Mouse (Mus musculus): ENCODE data around the gene 1700001C02Rik. TPM values are rescaled to one million over a fixed set of nuclear protein-coding genes. Genes with fewer than 3 reads are reported as not detected.

The 1700001C02Rik gene
- polyA plus RNA-seq, 1 experiment from 2014 or later = not detected

GRCm38 (mm10) chr5:30496821-30497220 lies 31.0 kb downstream of the 1700001C02Rik start:
- peak; percentile 33 for DNase-seq (ENCODE audit: low spot score)

DNA sequence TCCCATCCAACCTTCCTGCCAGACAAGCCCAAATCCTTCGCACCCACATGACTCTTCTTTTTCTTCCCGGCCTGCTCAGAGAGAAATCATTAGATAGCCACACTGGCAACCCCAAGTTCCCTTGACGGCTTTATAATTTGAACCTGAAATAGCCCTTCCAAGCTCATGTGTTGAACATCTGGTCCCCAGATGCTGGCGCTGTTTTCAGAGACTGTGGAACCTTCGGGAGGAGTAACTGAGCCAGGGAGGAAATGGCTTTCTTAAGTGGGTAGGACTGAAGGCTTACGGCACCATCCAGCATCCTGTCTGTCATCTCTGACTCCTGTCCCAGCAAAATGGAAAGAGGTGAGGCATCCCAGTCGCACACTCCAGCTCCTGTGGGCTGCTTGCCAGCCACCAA lies 31.5 kb downstream of the 1700001C02Rik start:
- H3K4me1 ChIP-seq = peaks cover 38% of the 10 kb centered on the region
- H3K36me3 ChIP-seq (replicated peaks) = no peaks in the 10 kb centered on the region
- 39% methylated on average over 7 of the region's 7 CpGs for WGBS
- H3K9me3 ChIP-seq = no peaks in the 10 kb centered on the region
- H3K27me3 ChIP-seq (replicated peaks; ENCODE audit: low read depth, poor library complexity, severe bottlenecking) = no peaks in the 10 kb centered on the region
- peak; percentile 82 for DNase-seq (ENCODE audit: low spot score)
- H3K27ac ChIP-seq (replicated peaks) = peak overlapping the region; percentile 77
- H3K4me3 ChIP-seq = no peak overlapping the region

More at GRCm38 (mm10) chr5:30496821-30497220, 31.0 kb downstream of the 1700001C02Rik start:
- Histone ChIP-seq H3K27me3 (replicated peaks; ENCODE audit: low read depth, poor library complexity, severe bottlenecking) (no peaks in the 10 kb centered on the region), H3K27ac (replicated peaks) (peak overlapping the region; percentile 77), H3K9me3 (no peaks in the 10 kb centered on the region), H3K4me1 (peaks cover 33% of the 10 kb centered on the region), H3K4me3 (no peak overlapping the region), H3K36me3 (replicated peaks) (no peaks in the 10 kb centered on the region)
- WGBS = 71% methylated on average over 8 of the region's 8 CpGs

- no peaks in the 10 kb centered on the region for H3K36me3 ChIP-seq (replicated peaks)
- H3K9me3 ChIP-seq = no peaks in the 10 kb centered on the region
- 84% methylated on average over 8 of the region's 8 CpGs for WGBS
- DNase-seq (ENCODE audit: low spot score) = no peak
- no peaks in the 10 kb centered on the region for H3K27me3 ChIP-seq (replicated peaks; ENCODE audit: low read depth, poor library complexity, severe bottlenecking)
- H3K4me3 ChIP-seq = no peak overlapping the region
- H3K4me1 ChIP-seq = peaks cover 5% of the 10 kb centered on the region
- H3K27ac ChIP-seq (replicated peaks) = no peak overlapping the region
These were observed 47.3 kb downstream of the 1700001C02Rik start for GRCm38 (mm10) chr5:30513111-30513510.

GRCm38 (mm10) chr5:30516376-30516775 lies 50.5 kb downstream of the 1700001C02Rik start:
- Histone ChIP-seq H3K36me3 (replicated peaks) (no peaks in the 10 kb centered on the region), H3K4me3 (no peak overlapping the region), H3K27ac (replicated peaks) (no peak overlapping the region), H3K4me1 (peaks cover 10% of the 10 kb centered on the region; the same call in 1 of the 2 replicates), H3K9me3 (no peaks in the 10 kb centered on the region), H3K27me3 (replicated peaks; ENCODE audit: low read depth, poor library complexity, severe bottlenecking) (0 out of 2 replicates have a peak, but pooled peaks cover 4% of the 10 kb centered on the region)
- 53% methylated on average over 7 of the region's 7 CpGs for WGBS
- DNase-seq (ENCODE audit: low spot score) = peak; percentile 32

GRCm38 (mm10) chr5:30518108-30518507 lies 52.3 kb downstream of the 1700001C02Rik start:
- DNase-seq (ENCODE audit: low spot score) = no peak
- WGBS = 89% methylated on average over 5 of the region's 5 CpGs
- H3K27ac ChIP-seq (replicated peaks) = 0 out of 2 replicates have a peak overlapping the region, but pooled peaks have one; percentile 4

GRCm38 (mm10) chr5:30518547-30518946 lies 52.7 kb downstream of the 1700001C02Rik start:
- Histone ChIP-seq H3K27me3 (replicated peaks; ENCODE audit: low read depth, poor library complexity, severe bottlenecking) (0 out of 2 replicates have a peak, but pooled peaks cover 4% of the 10 kb centered on the region), H3K9me3 (no peaks in the 10 kb centered on the region), H3K4me3 (no peak overlapping the region), H3K36me3 (replicated peaks) (no peaks in the 10 kb centered on the region), H3K4me1 (peaks cover 10% of the 10 kb centered on the region; the same call in 1 of the 2 replicates), H3K27ac (replicated peaks) (no peak overlapping the region)
- WGBS = 80% methylated on average over 6 of the region's 6 CpGs
- no peak for DNase-seq (ENCODE audit: low spot score)

More at GRCm38 (mm10) chr5:30518108-30518507, 52.3 kb downstream of the 1700001C02Rik start:
- Histone ChIP-seq H3K4me3 (no peak overlapping the region), H3K4me1 (peaks cover 10% of the 10 kb centered on the region; the same call in 1 of the 2 replicates), H3K27me3 (replicated peaks; ENCODE audit: low read depth, poor library complexity, severe bottlenecking) (0 out of 2 replicates have a peak, but pooled peaks cover 4% of the 10 kb centered on the region), H3K9me3 (no peaks in the 10 kb centered on the region), H3K36me3 (replicated peaks) (no peaks in the 10 kb centered on the region)

- Histone ChIP-seq H3K4me3 (no peak overlapping the region), H3K27me3 (replicated peaks; ENCODE audit: low read depth, poor library complexity, severe bottlenecking) (0 out of 2 replicates have a peak, but pooled peaks cover 4% of the 10 kb centered on the region), H3K4me1 (peaks cover 15% of the 10 kb centered on the region; the same call in 1 of the 2 replicates), H3K27ac (replicated peaks) (no peak overlapping the region; the same call in 1 of the 2 replicates), H3K9me3 (no peaks in the 10 kb centered on the region), H3K36me3 (replicated peaks) (no peaks in the 10 kb centered on the region)
- WGBS = 46% methylated on average over 7 of the region's 7 CpGs
- no peak for DNase-seq (ENCODE audit: low spot score)
These were observed 53.6 kb downstream of the 1700001C02Rik start for GRCm38 (mm10) chr5:30519494-30519893.

DNA sequence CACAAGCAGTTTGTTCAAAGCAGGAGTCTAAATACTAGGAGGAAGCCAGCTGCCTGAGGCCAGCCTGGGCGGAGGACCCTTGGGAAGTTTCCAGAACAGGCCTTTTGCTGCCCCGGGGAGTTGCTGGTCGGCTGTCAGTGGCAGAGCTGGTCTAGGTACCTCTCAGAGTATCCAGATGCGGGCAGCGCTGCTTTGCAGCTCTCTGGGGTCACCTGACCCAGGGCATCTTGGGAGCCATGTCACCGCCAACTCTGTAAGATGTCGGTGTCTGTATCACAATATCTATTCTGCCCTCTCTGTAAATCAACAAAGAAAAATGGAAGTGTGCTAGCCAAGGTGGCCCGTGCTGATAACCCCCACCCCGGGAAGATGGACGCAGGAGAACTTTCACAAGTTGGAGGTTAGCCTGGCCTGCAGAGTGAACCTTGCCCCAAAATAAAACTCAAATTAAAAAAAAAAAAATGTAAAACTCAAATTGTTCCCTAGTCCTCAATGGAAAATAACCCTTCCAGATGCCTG lies 54.4 kb downstream of the 1700001C02Rik start:
- H3K36me3 ChIP-seq (replicated peaks) = no peaks in the 10 kb centered on the region
- no peak overlapping the region for H3K27ac ChIP-seq (replicated peaks)
- 0 out of 2 replicates have a peak, but pooled peaks cover 4% of the 10 kb centered on the region for H3K27me3 ChIP-seq (replicated peaks; ENCODE audit: low read depth, poor library complexity, severe bottlenecking)
- no peak for DNase-seq (ENCODE audit: low spot score)
- no peak overlapping the region for H3K4me3 ChIP-seq
- peaks cover 16% of the 10 kb centered on the region; the same call in 1 of the 2 replicates for H3K4me1 ChIP-seq
- WGBS = 84% methylated on average over 10 of the region's 10 CpGs
- no peaks in the 10 kb centered on the region for H3K9me3 ChIP-seq

GRCm38 (mm10) chr5:30522406-30522805 lies 56.6 kb downstream of the 1700001C02Rik start:
- H3K27ac ChIP-seq (replicated peaks) = no peak overlapping the region
- H3K36me3 ChIP-seq (replicated peaks) = no peaks in the 10 kb centered on the region
- H3K27me3 ChIP-seq (replicated peaks; ENCODE audit: low read depth, poor library complexity, severe bottlenecking) = peaks cover 19% of the 10 kb centered on the region
- no peak overlapping the region for H3K4me3 ChIP-seq
- H3K4me1 ChIP-seq = peaks cover 28% of the 10 kb centered on the region
- WGBS = 85% methylated on average over 8 of the region's 8 CpGs
- H3K9me3 ChIP-seq = no peaks in the 10 kb centered on the region
- no peak for DNase-seq (ENCODE audit: low spot score)

DNA sequence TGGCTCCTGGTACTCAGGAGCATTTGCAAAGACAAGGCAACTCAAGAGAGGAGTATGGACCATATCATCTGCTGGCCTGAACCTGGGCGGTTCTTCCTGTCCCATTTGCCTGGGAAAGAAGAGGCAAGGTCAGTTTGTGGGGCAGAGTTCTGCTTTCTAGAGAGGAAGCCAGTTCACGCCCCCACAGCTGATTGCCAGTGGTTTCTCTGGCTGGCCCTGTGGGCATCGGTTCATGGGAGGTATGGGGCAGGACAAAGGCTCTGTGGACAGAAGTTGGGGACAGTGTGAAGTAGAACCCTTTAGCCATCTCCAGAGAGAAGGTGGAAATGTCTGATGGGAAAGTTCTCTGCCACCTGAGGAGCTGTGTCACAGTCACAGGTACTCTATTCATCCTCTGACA lies 57.3 kb downstream of the 1700001C02Rik start:
- Histone ChIP-seq H3K36me3 (replicated peaks) (no peaks in the 10 kb centered on the region), H3K27me3 (replicated peaks; ENCODE audit: low read depth, poor library complexity, severe bottlenecking) (peaks cover 26% of the 10 kb centered on the region), H3K9me3 (no peaks in the 10 kb centered on the region), H3K27ac (replicated peaks) (no peak overlapping the region), H3K4me3 (no peak overlapping the region), H3K4me1 (peaks cover 28% of the 10 kb centered on the region)
- DNase-seq (ENCODE audit: low spot score) = no peak
- 80% methylated on average over 3 of the region's 3 CpGs for WGBS

GRCm38 (mm10) chr5:30524213-30524612 lies 58.4 kb downstream of the 1700001C02Rik start:
- Histone ChIP-seq H3K27ac (replicated peaks) (no peak overlapping the region), H3K27me3 (replicated peaks; ENCODE audit: low read depth, poor library complexity, severe bottlenecking) (peaks cover 34% of the 10 kb centered on the region), H3K4me3 (no peak overlapping the region), H3K9me3 (no peaks in the 10 kb centered on the region), H3K4me1 (peaks cover 28% of the 10 kb centered on the region), H3K36me3 (replicated peaks) (no peaks in the 10 kb centered on the region)
- DNase-seq (ENCODE audit: low spot score) = no peak
- WGBS = 31% methylated on average over 3 of the region's 3 CpGs

GRCm38 (mm10) chr5:30525920-30526836 lies 60.3 kb downstream of the 1700001C02Rik start:
- Histone ChIP-seq H3K4me1 (peaks cover 19% of the 10 kb centered on the region), H3K27ac (replicated peaks) (peak overlapping the region; percentile 40; the same call in 1 of the 2 replicates), H3K9me3 (no peaks in the 10 kb centered on the region), H3K36me3 (replicated peaks) (no peaks in the 10 kb centered on the region), H3K4me3 (no peak overlapping the region), H3K27me3 (replicated peaks; ENCODE audit: low read depth, poor library complexity, severe bottlenecking) (peaks cover 31% of the 10 kb centered on the region)
- DNase-seq (ENCODE audit: low spot score) = peak; percentile 33
- 29% methylated on average over 12 of the region's 12 CpGs for WGBS

Measured in embryonic facial prominence, embryonic 10.5 days (tissue).